Mouse (Mus musculus): ENCODE results near the gene Car10. TPM values are rescaled to one million over a fixed set of nuclear protein-coding genes. Genes with fewer than 3 reads are reported as not detected.
A peak's percentile ranks its signal among the peaks of the same experiment; 100 is the strongest.

The Car10 gene
- 0.05 and 0.08 TPM in 2 replicates for polyA plus RNA-seq (2015; fragmentation: Nextera tagmentation; extraction: Ambion mirVana)

GRCm38 (mm10) chr11:93097941-93098828, at the start of gene Car10:
Car10 (plus strand) TSS chr11:93098028.
- Histone ChIP-seq H3K27me3 (peaks cover 69% of the 10 kb centered on the region), H3K4me1 (peaks cover 22% of the 10 kb centered on the region), H3K36me3 (no peaks in the 10 kb centered on the region), H3K9ac (no peak within 1 kb of the TSS), H3K27ac (no peak within 1 kb of the TSS), H3K4me3 (replicated peaks) (peak within 1 kb of the TSS; percentile 43), H3K4me2 (peak within 1 kb of the TSS; percentile 73), H3K9me3 (replicated peaks) (no peaks in the 10 kb centered on the region)
- no peak for ATAC-seq (replicated peaks; ENCODE audit: low FRiP score)
- WGBS, result under 1% methylated on average over 46 of the region's 48 CpGs

- no peak overlapping the region for H3K4me3 ChIP-seq (replicated peaks)
- H3K4me1 ChIP-seq, result no peaks in the 10 kb centered on the region
- no peaks in the 10 kb centered on the region for H3K36me3 ChIP-seq
- H3K9me3 ChIP-seq (replicated peaks), result no peaks in the 10 kb centered on the region
- no peak overlapping the region for H3K4me2 ChIP-seq
- no peaks in the 10 kb centered on the region for H3K27me3 ChIP-seq
- no peak for ATAC-seq (replicated peaks; ENCODE audit: low FRiP score)
- H3K9ac ChIP-seq, result no peak overlapping the region
- 29% methylated on average over 6 of the region's 6 CpGs for WGBS
- H3K27ac ChIP-seq, result no peak overlapping the region
These were observed 32.8 kb upstream of the Car10 start for GRCm38 (mm10) chr11:93065021-93065420.

GRCm38 (mm10) chr11:93065656-93066181, 32.1 kb upstream of the Car10 start:
- WGBS, result 77% methylated on average over 3 of the region's 3 CpGs
- ATAC-seq (replicated peaks; ENCODE audit: low FRiP score), result no peak

GRCm38 (mm10) chr11:93095588-93095987, 2.2 kb upstream of the Car10 start:
- H3K27ac ChIP-seq, result no peak overlapping the region
- H3K4me1 ChIP-seq, result peaks cover 22% of the 10 kb centered on the region
- no peak overlapping the region for H3K9ac ChIP-seq
- no peak overlapping the region for H3K4me2 ChIP-seq
- H3K27me3 ChIP-seq, result peaks cover 47% of the 10 kb centered on the region
- no peaks in the 10 kb centered on the region for H3K9me3 ChIP-seq (replicated peaks)
- H3K4me3 ChIP-seq (replicated peaks), result no peak overlapping the region
- 24% methylated on average over 2 of the region's 2 CpGs for WGBS
- ATAC-seq (replicated peaks; ENCODE audit: low FRiP score), result no peak
- no peaks in the 10 kb centered on the region for H3K36me3 ChIP-seq

More at GRCm38 (mm10) chr11:93065656-93066181, 32.1 kb upstream of the Car10 start:
- Histone ChIP-seq H3K36me3 (no peaks in the 10 kb centered on the region), H3K9ac (no peak overlapping the region), H3K9me3 (replicated peaks) (no peaks in the 10 kb centered on the region), H3K4me1 (no peaks in the 10 kb centered on the region), H3K4me3 (replicated peaks) (no peak overlapping the region), H3K27me3 (no peaks in the 10 kb centered on the region), H3K4me2 (no peak overlapping the region), H3K27ac (no peak overlapping the region)

- Histone ChIP-seq H3K4me1 (peaks cover 22% of the 10 kb centered on the region), H3K4me3 (replicated peaks) (no peak overlapping the region), H3K4me2 (no peak overlapping the region), H3K36me3 (no peaks in the 10 kb centered on the region), H3K27me3 (peaks cover 61% of the 10 kb centered on the region), H3K9me3 (replicated peaks) (no peaks in the 10 kb centered on the region), H3K9ac (no peak overlapping the region), H3K27ac (no peak overlapping the region)
- no peak for ATAC-seq (replicated peaks; ENCODE audit: low FRiP score)
- 1% methylated on average over 6 of the region's 6 CpGs for WGBS
These were observed 827 bp upstream of the Car10 start for GRCm38 (mm10) chr11:93097001-93097400.

- Histone ChIP-seq H3K9me3 (replicated peaks) (no peaks in the 10 kb centered on the region), H3K4me3 (replicated peaks) (no peak overlapping the region), H3K9ac (no peak overlapping the region), H3K4me2 (no peak overlapping the region), H3K36me3 (no peaks in the 10 kb centered on the region), H3K27ac (no peak overlapping the region), H3K27me3 (peaks cover 65% of the 10 kb centered on the region), H3K4me1 (peaks cover 22% of the 10 kb centered on the region)
- WGBS, result 3% methylated on average over 14 of the region's 14 CpGs
- ATAC-seq (replicated peaks; ENCODE audit: low FRiP score), result no peak
These were observed 387 bp upstream of the Car10 start for GRCm38 (mm10) chr11:93097431-93097851.

- Histone ChIP-seq H3K9me3 (replicated peaks) (no peaks in the 10 kb centered on the region), H3K4me3 (replicated peaks) (peak overlapping the region; percentile 43), H3K9ac (no peak overlapping the region), H3K36me3 (no peaks in the 10 kb centered on the region), H3K4me2 (peak overlapping the region; percentile 73), H3K4me1 (peaks cover 22% of the 10 kb centered on the region), H3K27me3 (peaks cover 74% of the 10 kb centered on the region), H3K27ac (no peak overlapping the region)
- WGBS, result 1% methylated on average over 35 of the region's 37 CpGs
- ATAC-seq (replicated peaks; ENCODE audit: low FRiP score), result 0 out of 2 replicates have a peak, but pooled peaks have one; percentile 18
These were observed 1.1 kb downstream of the Car10 start for GRCm38 (mm10) chr11:93098933-93099381.

- H3K9ac ChIP-seq, result no peak overlapping the region
These were observed 1.9 kb downstream of the Car10 start for GRCm38 (mm10) chr11:93099431-93100370.

GRCm38 (mm10) chr11:93100606-93101005, 2.8 kb downstream of the Car10 start:
- peaks cover 22% of the 10 kb centered on the region for H3K4me1 ChIP-seq
- no peaks in the 10 kb centered on the region for H3K9me3 ChIP-seq (replicated peaks)
- no peak overlapping the region for H3K9ac ChIP-seq
- no peaks in the 10 kb centered on the region for H3K36me3 ChIP-seq
- H3K4me3 ChIP-seq (replicated peaks), result no peak overlapping the region
- peaks cover 74% of the 10 kb centered on the region for H3K27me3 ChIP-seq
- ATAC-seq (replicated peaks; ENCODE audit: low FRiP score), result no peak
- H3K4me2 ChIP-seq, result no peak overlapping the region
- 3% methylated on average over 6 of the region's 6 CpGs for WGBS
- no peak overlapping the region for H3K27ac ChIP-seq

More at GRCm38 (mm10) chr11:93099431-93100370, 1.9 kb downstream of the Car10 start:
- H3K27me3 ChIP-seq, result peaks cover 74% of the 10 kb centered on the region
- ATAC-seq (replicated peaks; ENCODE audit: low FRiP score), result no peak
- H3K27ac ChIP-seq, result no peak overlapping the region
- peak overlapping the region; percentile 43 for H3K4me3 ChIP-seq (replicated peaks)
- 2% methylated on average over 53 of the region's 53 CpGs for WGBS
- no peaks in the 10 kb centered on the region for H3K36me3 ChIP-seq
- peak overlapping the region; percentile 73 for H3K4me2 ChIP-seq
- H3K9me3 ChIP-seq (replicated peaks), result no peaks in the 10 kb centered on the region
- peaks cover 22% of the 10 kb centered on the region for H3K4me1 ChIP-seq

- peaks cover 22% of the 10 kb centered on the region for H3K4me1 ChIP-seq
- no peak overlapping the region for H3K4me2 ChIP-seq
- no peak overlapping the region for H3K4me3 ChIP-seq (replicated peaks)
- no peak overlapping the region for H3K9ac ChIP-seq
- ATAC-seq (replicated peaks; ENCODE audit: low FRiP score), result no peak
- peaks cover 74% of the 10 kb centered on the region for H3K27me3 ChIP-seq
- 0% methylated on average over 2 of the region's 2 CpGs for WGBS
- H3K36me3 ChIP-seq, result no peaks in the 10 kb centered on the region
- H3K9me3 ChIP-seq (replicated peaks), result no peaks in the 10 kb centered on the region
- no peak overlapping the region for H3K27ac ChIP-seq
These were observed 3.3 kb downstream of the Car10 start for GRCm38 (mm10) chr11:93101106-93101505.

GRCm38 (mm10) chr11:93102321-93102720, 4.5 kb downstream of the Car10 start:
- H3K27me3 ChIP-seq, result peaks cover 62% of the 10 kb centered on the region

More at GRCm38 (mm10) chr11:93102321-93102720, 4.5 kb downstream of the Car10 start:
- no peaks in the 10 kb centered on the region for H3K9me3 ChIP-seq (replicated peaks)
- WGBS, result 85% methylated on average over 9 of the region's 9 CpGs
- no peak overlapping the region for H3K9ac ChIP-seq
- no peak overlapping the region for H3K27ac ChIP-seq
- H3K4me1 ChIP-seq, result peaks cover 22% of the 10 kb centered on the region
- ATAC-seq (replicated peaks; ENCODE audit: low FRiP score), result no peak
- no peaks in the 10 kb centered on the region for H3K36me3 ChIP-seq
- no peak overlapping the region for H3K4me2 ChIP-seq
- H3K4me3 ChIP-seq (replicated peaks), result no peak overlapping the region
